Mouse (Mus musculus) heart, embryonic 11.5 days (tissue): ENCODE results near the gene Mchr1. TPM values are rescaled to one million over a fixed set of nuclear protein-coding genes. Genes with fewer than 3 reads are reported as not detected.

Experiments used
- ATAC-seq: fragments of 200-750 bp; cut with Nextera tagmentation; replicated peaks from 2 replicates; pipeline ENCODE4 v1.8.0; 2017; ENCODE audit warnings: moderate library complexity; ENCODE audit not compliant: insufficient number of reproducible peaks, low FRiP score, low TSS enrichment
- H3K27ac ChIP-seq: fragments of 300-500 bp; sonication (generic); 2 replicates; pipeline ENCODE4 v1.5.1; 2014; ENCODE audit warnings: mild to moderate bottlenecking, low read depth, low read length
- H3K27me3 ChIP-seq: fragments of 300-500 bp; sonication (generic); 2 replicates; pipeline ENCODE4 v1.6.1; 2014; ENCODE audit warnings: mild to moderate bottlenecking, low read length, mixed read lengths; ENCODE audit not compliant: control insufficient read depth, insufficient read depth
- H3K36me3 ChIP-seq: fragments of 300-500 bp; sonication (generic); 2 replicates; pipeline ENCODE4 v1.6.1; 2014; ENCODE audit warnings: mild to moderate bottlenecking, low read length, moderate library complexity, mixed read lengths; ENCODE audit not compliant: control insufficient read depth, insufficient read depth
- H3K4me1 ChIP-seq: fragments of 300-500 bp; sonication (generic); 2 replicates; pipeline ENCODE4 v1.6.1; 2014; ENCODE audit warnings: low read length; ENCODE audit not compliant: control insufficient read depth, insufficient read depth
- H3K4me2 ChIP-seq: fragments of 300-500 bp; sonication (generic); 2 replicates; pipeline ENCODE4 v1.6.1; 2014; ENCODE audit warnings: mild to moderate bottlenecking, moderate library complexity
- H3K4me3 ChIP-seq: fragments of 300-500 bp; sonication (generic); 2 replicates; pipeline ENCODE4 v1.5.1; 2014; ENCODE audit warnings: low read depth, low read length
- H3K9ac ChIP-seq: fragments of 300-500 bp; sonication (generic); 2 replicates; pipeline ENCODE4 v1.6.1; 2014; ENCODE audit warnings: mild to moderate bottlenecking, low read depth, low read length, moderate library complexity
- H3K9me3 ChIP-seq: fragments of 300-500 bp; sonication (generic); replicated peaks from 2 replicates; pipeline ENCODE4 v1.6.1; 2016; ENCODE audit warnings: low read length; ENCODE audit not compliant: control insufficient read depth
- WGBS: fragments of 180-500 bp; shearing (Covaris S2); extraction: QIAGEN DNeasy Blood & Tissue Kit; methylation state at CpG from one replicate; pipeline ENCODE4 v1.1.7; 2014; ENCODE audit not compliant: insufficient replicate concordance; 5-methylcytosine and 5-hydroxymethylcytosine counted together
- polyA plus RNA-seq: library from polyadenylated mRNA; unstranded; fragments of >200 nt; fragmentation: Nextera tagmentation; extraction: Ambion mirVana; gene quantifications from 2 replicates; pipeline ENCODE4 v1.2.1, GENCODE M21; 2014

Gene Mchr1
- polyA plus RNA-seq, 1 experiment from 2014 or later = not detected

DNA sequence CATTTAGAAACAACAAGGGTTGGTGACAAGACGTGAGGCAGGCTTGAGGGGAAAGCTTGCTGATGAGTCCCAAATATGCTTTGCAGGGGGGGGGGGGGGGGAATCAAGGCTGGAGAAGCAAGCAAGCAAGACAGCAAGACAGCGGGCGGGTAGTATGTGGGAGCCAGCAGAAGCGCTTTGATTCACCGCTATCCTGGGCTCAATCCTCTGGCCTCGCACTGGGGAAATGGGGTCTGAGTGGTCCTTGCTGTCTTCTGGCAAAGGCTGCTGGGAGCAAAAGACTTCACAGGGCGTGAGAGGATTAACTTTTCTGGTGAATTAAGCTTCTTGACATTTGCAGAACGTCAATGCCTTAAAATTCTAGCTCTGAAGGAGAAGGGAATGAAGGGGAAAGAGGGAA, 763 bp downstream of the Mchr1 start:
- H3K4me1 ChIP-seq = peaks cover 12% of the 10 kb centered on the region; the same call in 1 of the 2 replicates
- ATAC-seq = no peak
- H3K9me3 ChIP-seq = no peaks in the 10 kb centered on the region
- 2% methylated on average over 8 of the region's 8 CpGs for WGBS
- no peaks in the 10 kb centered on the region for H3K36me3 ChIP-seq
- no peak overlapping the region for H3K27ac ChIP-seq
- peak overlapping the region; percentile 45 for H3K4me3 ChIP-seq
- H3K9ac ChIP-seq = peak overlapping the region; percentile 68; the same call in 1 of the 2 replicates
- peaks cover 14% of the 10 kb centered on the region for H3K27me3 ChIP-seq
- peak overlapping the region; percentile 87 for H3K4me2 ChIP-seq

GRCm38 (mm10) chr15:81237471-81237870, 2.2 kb downstream of the Mchr1 start:
- H3K4me1 ChIP-seq = peaks cover 12% of the 10 kb centered on the region; the same call in 1 of the 2 replicates
- 90% methylated on average over 18 of the region's 18 CpGs for WGBS
- no peak overlapping the region for H3K27ac ChIP-seq
- H3K9me3 ChIP-seq = no peaks in the 10 kb centered on the region
- no peak overlapping the region for H3K4me2 ChIP-seq
- no peak overlapping the region for H3K9ac ChIP-seq
- no peaks in the 10 kb centered on the region for H3K36me3 ChIP-seq
- no peak for ATAC-seq
- peaks cover 14% of the 10 kb centered on the region for H3K27me3 ChIP-seq
- H3K4me3 ChIP-seq = no peak overlapping the region

DNA sequence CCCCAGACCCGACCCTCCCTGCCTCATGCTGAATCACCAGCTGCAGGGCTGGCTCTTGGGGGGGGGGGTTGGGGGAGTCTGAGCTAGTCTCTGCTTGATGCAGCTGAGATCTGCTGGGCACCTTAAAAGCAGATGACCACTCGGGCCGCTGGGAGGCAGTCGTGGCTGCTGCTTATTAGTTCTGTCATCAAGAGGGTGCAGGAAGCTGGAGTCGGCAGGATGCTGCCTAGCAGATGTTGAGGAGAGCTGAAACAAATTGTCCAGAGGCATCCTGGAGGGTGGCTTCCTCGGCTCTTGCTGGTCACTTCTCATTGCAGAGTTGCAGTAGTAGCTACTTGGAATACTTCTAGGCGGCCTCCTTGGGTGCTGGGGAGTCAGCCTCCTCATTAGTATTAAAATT, 4.0 kb downstream of the Mchr1 start:
- no peak overlapping the region for H3K9ac ChIP-seq
- 22% methylated on average over 7 of the region's 7 CpGs for WGBS
- no peaks in the 10 kb centered on the region for H3K9me3 ChIP-seq
- no peak overlapping the region for H3K27ac ChIP-seq
- no peak overlapping the region for H3K4me3 ChIP-seq
- H3K4me1 ChIP-seq = peaks cover 12% of the 10 kb centered on the region; the same call in 1 of the 2 replicates
- H3K27me3 ChIP-seq = peaks cover 14% of the 10 kb centered on the region
- no peak overlapping the region for H3K4me2 ChIP-seq
- no peaks in the 10 kb centered on the region for H3K36me3 ChIP-seq
- no peak for ATAC-seq

DNA sequence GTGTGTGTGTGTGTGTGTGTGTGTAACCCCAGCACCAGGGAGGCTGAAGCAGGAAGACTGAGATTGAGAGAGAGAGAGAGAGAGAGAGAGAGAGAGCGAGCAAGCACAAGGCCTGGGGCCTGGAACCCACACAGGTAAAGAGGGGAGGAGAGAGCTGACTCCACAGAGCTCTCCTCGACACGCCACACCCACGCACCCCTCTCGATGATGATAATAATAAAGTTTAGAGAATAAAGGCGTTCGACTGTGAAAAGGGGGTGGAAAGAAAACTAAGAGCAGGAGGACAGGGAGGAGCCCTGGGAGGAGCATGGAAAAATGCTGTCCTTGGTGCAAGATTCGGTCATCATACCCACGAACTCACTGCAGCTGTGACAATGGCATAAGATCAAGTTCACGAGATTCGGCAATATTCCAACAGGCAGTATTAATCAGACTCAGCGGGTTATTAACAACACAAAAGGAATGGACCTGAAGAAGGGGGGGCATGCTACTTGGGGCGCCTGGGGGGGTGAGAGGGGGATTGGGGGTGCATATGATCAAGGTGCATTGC, 4.6 kb downstream of the Mchr1 start:
- 77% methylated on average over 13 of the region's 13 CpGs for WGBS
- no peak overlapping the region for H3K9ac ChIP-seq
- no peak overlapping the region for H3K27ac ChIP-seq
- no peak overlapping the region for H3K4me2 ChIP-seq
- no peaks in the 10 kb centered on the region for H3K9me3 ChIP-seq
- peaks cover 14% of the 10 kb centered on the region for H3K27me3 ChIP-seq
- H3K4me3 ChIP-seq = no peak overlapping the region
- H3K4me1 ChIP-seq = peaks cover 12% of the 10 kb centered on the region; the same call in 1 of the 2 replicates
- no peaks in the 10 kb centered on the region for H3K36me3 ChIP-seq
- ATAC-seq = no peak

- no peak overlapping the region for H3K4me2 ChIP-seq
- H3K4me1 ChIP-seq = 0 out of 2 replicates have a peak, but pooled peaks cover 2% of the 10 kb centered on the region
- no peak for ATAC-seq
- 78% methylated on average over 3 of the region's 3 CpGs for WGBS
- H3K27ac ChIP-seq = no peak overlapping the region
- no peaks in the 10 kb centered on the region for H3K9me3 ChIP-seq
- no peaks in the 10 kb centered on the region for H3K27me3 ChIP-seq
- no peak overlapping the region for H3K9ac ChIP-seq
- H3K4me3 ChIP-seq = no peak overlapping the region
- no peaks in the 10 kb centered on the region for H3K36me3 ChIP-seq
These were observed 11.6 kb downstream of the Mchr1 start for GRCm38 (mm10) chr15:81246890-81247289.

- Histone ChIP-seq H3K9ac (no peak overlapping the region), H3K4me2 (no peak overlapping the region), H3K9me3 (no peaks in the 10 kb centered on the region), H3K27ac (no peak overlapping the region), H3K4me3 (no peak overlapping the region), H3K4me1 (0 out of 2 replicates have a peak, but pooled peaks cover 2% of the 10 kb centered on the region), H3K27me3 (no peaks in the 10 kb centered on the region), H3K36me3 (no peaks in the 10 kb centered on the region)
- ATAC-seq = no peak
- 43% methylated on average over 13 of the region's 13 CpGs for WGBS
These were observed 12.5 kb downstream of the Mchr1 start for GRCm38 (mm10) chr15:81247583-81248340.

GRCm38 (mm10) chr15:81248341-81248679, 13.0 kb downstream of the Mchr1 start:
- WGBS = 79% methylated on average over 4 of the region's 4 CpGs
- H3K4me3 ChIP-seq = no peak overlapping the region
- 0 out of 2 replicates have a peak, but pooled peaks cover 2% of the 10 kb centered on the region for H3K4me1 ChIP-seq
- ATAC-seq = no peak
- H3K27me3 ChIP-seq = no peaks in the 10 kb centered on the region
- no peaks in the 10 kb centered on the region for H3K36me3 ChIP-seq
- H3K27ac ChIP-seq = no peak overlapping the region
- H3K9me3 ChIP-seq = no peaks in the 10 kb centered on the region
- H3K9ac ChIP-seq = no peak overlapping the region
- H3K4me2 ChIP-seq = no peak overlapping the region

DNA sequence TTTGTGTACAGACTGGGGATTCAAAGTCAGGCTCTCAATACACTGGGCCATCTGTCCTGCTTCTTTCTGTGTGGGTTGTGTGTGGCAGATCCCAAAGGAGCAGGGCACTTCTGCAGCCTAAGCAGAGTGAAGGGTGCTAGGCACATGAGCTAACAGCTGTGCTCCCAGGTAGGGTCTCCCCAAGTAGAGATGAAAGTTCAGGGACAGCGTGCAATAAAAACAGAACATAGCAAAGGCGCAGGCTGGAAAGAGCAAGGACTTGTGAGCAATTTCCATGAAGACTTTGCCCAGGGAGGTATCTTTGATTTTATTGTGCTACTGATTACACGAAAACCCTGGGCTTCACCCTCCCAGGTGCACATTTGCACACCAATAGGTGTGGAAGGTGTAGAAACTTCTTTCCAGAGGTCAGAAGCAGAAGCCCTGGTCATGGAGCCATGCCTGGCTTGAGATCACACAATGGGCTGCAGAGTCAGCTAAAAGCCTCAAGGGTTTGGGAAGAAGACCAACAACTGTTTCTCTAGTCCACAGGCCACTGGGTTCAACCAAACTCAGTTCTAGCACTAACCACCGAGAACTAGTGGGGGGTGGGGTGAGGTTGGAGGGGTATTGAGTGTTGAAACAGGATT, 13.8 kb downstream of the Mchr1 start:
- ATAC-seq = no peak
- H3K4me1 ChIP-seq = 0 out of 2 replicates have a peak, but pooled peaks cover 2% of the 10 kb centered on the region
- no peak overlapping the region for H3K9ac ChIP-seq
- 72% methylated on average over 4 of the region's 4 CpGs for WGBS
- no peak overlapping the region for H3K4me2 ChIP-seq
- H3K36me3 ChIP-seq = no peaks in the 10 kb centered on the region
- no peak overlapping the region for H3K27ac ChIP-seq
- no peaks in the 10 kb centered on the region for H3K9me3 ChIP-seq
- H3K4me3 ChIP-seq = no peak overlapping the region
- H3K27me3 ChIP-seq = no peaks in the 10 kb centered on the region
